Mouse (Mus musculus) limb, embryonic 11.5 days (tissue): ENCODE measurements around the gene Fam155a. TPM values are rescaled to one million over a fixed set of nuclear protein-coding genes. Genes with fewer than 3 reads are reported as not detected.

ENCODE experiments used
- ATAC-seq: fragments of 200-750 bp; cut with Nextera tagmentation; 2 replicates; pipeline ENCODE4 v1.8.0; 2017; ENCODE audit warnings: low read depth; ENCODE audit not compliant: insufficient number of reproducible peaks, low FRiP score, low TSS enrichment
- DNase-seq: peaks from one replicate; pipeline ENCODE4 v3.0.0-alpha.2; 2015; ENCODE audit warnings: low spot score
- H3K27ac ChIP-seq: fragments of 300-500 bp; sonication (generic); replicated peaks from 2 replicates; pipeline ENCODE4 v1.5.1; 2014; ENCODE audit warnings: low read depth, mild to moderate bottlenecking, low read length
- H3K27me3 ChIP-seq: fragments of 300-500 bp; sonication (generic); 2 replicates; pipeline ENCODE4 v1.6.1; 2014; ENCODE audit warnings: mild to moderate bottlenecking, low read length, mixed read lengths; ENCODE audit not compliant: control insufficient read depth, insufficient read depth
- H3K36me3 ChIP-seq: fragments of 300-500 bp; sonication (generic); 2 replicates; pipeline ENCODE4 v1.6.1; 2014; ENCODE audit warnings: mild to moderate bottlenecking, low read length, moderate library complexity, mixed read lengths; ENCODE audit not compliant: control insufficient read depth, insufficient read depth
- H3K4me1 ChIP-seq: fragments of 300-500 bp; sonication (generic); 2 replicates; pipeline ENCODE4 v1.6.1; 2014; ENCODE audit warnings: low read length, mixed read lengths; ENCODE audit not compliant: control insufficient read depth, insufficient read depth
- H3K4me2 ChIP-seq: fragments of 300-500 bp; sonication (generic); 2 replicates; pipeline ENCODE4 v1.6.1; 2014; ENCODE audit warnings: low read depth, mild to moderate bottlenecking, moderate library complexity; ENCODE audit not compliant: severe bottlenecking
- H3K4me3 ChIP-seq: fragments of 300-500 bp; sonication (generic); 2 replicates; pipeline ENCODE4 v1.5.1; 2014; ENCODE audit warnings: low read depth, low read length
- H3K9ac ChIP-seq: fragments of 300-500 bp; sonication (generic); 2 replicates; pipeline ENCODE4 v1.6.1; 2014; ENCODE audit warnings: mild to moderate bottlenecking, low read length
- H3K9me3 ChIP-seq: fragments of 300-500 bp; sonication (generic); 2 replicates; pipeline ENCODE4 v1.6.1; 2016; ENCODE audit warnings: low read length; ENCODE audit not compliant: control insufficient read depth
- WGBS: fragments of 180-500 bp; shearing (Covaris S2); extraction: QIAGEN DNeasy Blood & Tissue Kit; methylation state at CpG from one replicate; pipeline ENCODE4 v1.1.7; 2014; 5-methylcytosine and 5-hydroxymethylcytosine counted together
- polyA plus RNA-seq: library from polyadenylated mRNA; unstranded; fragments of >200 nt; fragmentation: Nextera tagmentation; extraction: Ambion mirVana; gene quantifications from 2 replicates; pipeline ENCODE4 v1.2.1, GENCODE M21; 2014

The Fam155a gene
- polyA plus RNA-seq, 1 experiment from 2014 or later: 0.15 TPM

GRCm38 (mm10) chr8:9185200-9185599 lies 585.8 kb downstream of the Fam155a start:
- H3K4me3 ChIP-seq: no peak overlapping the region
- no peaks in the 10 kb centered on the region for H3K4me1 ChIP-seq
- no peak overlapping the region for H3K27ac ChIP-seq
- WGBS: 72% methylated on average over 2 of the region's 2 CpGs
- no peaks in the 10 kb centered on the region for H3K27me3 ChIP-seq
- no peak overlapping the region for H3K9ac ChIP-seq
- ATAC-seq (no peak), DNase-seq (no peak)
- H3K4me2 ChIP-seq: no peak overlapping the region
- no peaks in the 10 kb centered on the region for H3K9me3 ChIP-seq
- no peaks in the 10 kb centered on the region for H3K36me3 ChIP-seq

DNA sequence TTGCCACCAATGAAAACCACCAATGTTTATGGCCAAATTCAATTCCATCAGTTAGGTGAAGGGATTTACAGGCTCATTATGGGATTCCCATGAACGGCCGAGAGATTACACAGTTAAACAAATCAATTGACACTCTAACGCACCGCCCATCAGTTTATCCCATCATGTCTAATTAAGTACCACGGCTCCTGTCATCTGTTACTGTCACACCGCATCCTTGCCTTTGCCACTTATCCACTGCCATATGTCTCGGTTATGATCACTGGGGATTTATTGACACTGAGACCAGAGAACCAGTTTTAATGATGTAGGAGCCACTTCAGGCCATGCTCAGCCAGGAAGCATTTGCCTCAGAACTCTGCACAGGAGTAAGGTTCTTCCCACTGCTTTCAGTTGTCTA lies 588.5 kb downstream of the Fam155a start:
- no peak overlapping the region for H3K4me3 ChIP-seq
- no peaks in the 10 kb centered on the region for H3K36me3 ChIP-seq
- 75% methylated on average over 7 of the region's 7 CpGs for WGBS

GRCm38 (mm10) chr8:9180686-9181315 lies 590.2 kb downstream of the Fam155a start:
- ATAC-seq (no peak), DNase-seq (no peak)
- H3K9ac ChIP-seq: no peak overlapping the region
- H3K4me3 ChIP-seq: no peak overlapping the region
- WGBS: 79% methylated on average over 17 of the region's 17 CpGs
- H3K27ac ChIP-seq: no peak overlapping the region
- no peaks in the 10 kb centered on the region for H3K27me3 ChIP-seq
- H3K4me1 ChIP-seq: no peaks in the 10 kb centered on the region
- no peaks in the 10 kb centered on the region for H3K9me3 ChIP-seq
- H3K4me2 ChIP-seq: no peak overlapping the region
- H3K36me3 ChIP-seq: no peaks in the 10 kb centered on the region

More for the DNA sequence above, 588.5 kb downstream of the Fam155a start:
- ATAC-seq: no peak
- H3K27ac ChIP-seq: no peak overlapping the region
- H3K9ac ChIP-seq: no peak overlapping the region
- H3K4me1 ChIP-seq: no peaks in the 10 kb centered on the region
- H3K27me3 ChIP-seq: no peaks in the 10 kb centered on the region
- no peak overlapping the region for H3K4me2 ChIP-seq
- H3K9me3 ChIP-seq: no peaks in the 10 kb centered on the region
- DNase-seq: no peak

DNA sequence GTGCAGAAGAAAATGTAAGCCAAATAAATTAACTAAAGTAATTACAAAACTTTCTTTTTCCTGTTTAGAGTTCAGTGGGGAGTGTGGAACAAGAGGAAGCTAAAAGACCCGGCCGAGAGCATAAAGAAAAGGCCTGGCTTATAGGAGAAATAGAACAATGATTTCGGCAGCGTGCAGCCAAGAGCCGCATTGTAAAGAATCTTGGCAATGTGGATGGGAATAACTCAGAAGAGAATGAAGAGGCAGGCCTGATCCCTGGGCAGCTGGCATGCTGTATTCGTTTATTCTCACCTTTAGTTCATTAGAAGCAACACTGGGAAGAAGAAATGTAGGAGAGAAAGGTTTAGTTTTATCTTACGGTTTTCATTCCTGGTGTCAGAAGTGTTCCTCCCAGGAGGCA lies 594.0 kb downstream of the Fam155a start:
- no peak overlapping the region for H3K4me2 ChIP-seq
- H3K9me3 ChIP-seq: no peaks in the 10 kb centered on the region
- H3K4me1 ChIP-seq: no peaks in the 10 kb centered on the region
- H3K27me3 ChIP-seq: no peaks in the 10 kb centered on the region
- H3K27ac ChIP-seq: no peak overlapping the region
- no peak overlapping the region for H3K4me3 ChIP-seq
- H3K36me3 ChIP-seq: no peaks in the 10 kb centered on the region
- 81% methylated on average over 7 of the region's 7 CpGs for WGBS
- no peak overlapping the region for H3K9ac ChIP-seq
- no peak for ATAC-seq
- no peak for DNase-seq

GRCm38 (mm10) chr8:9174865-9175565 lies 595.9 kb downstream of the Fam155a start:
- no peaks in the 10 kb centered on the region for H3K27me3 ChIP-seq
- no peak overlapping the region for H3K9ac ChIP-seq
- no peak overlapping the region for H3K4me2 ChIP-seq
- no peaks in the 10 kb centered on the region for H3K4me1 ChIP-seq
- H3K27ac ChIP-seq: no peak overlapping the region
- no peaks in the 10 kb centered on the region for H3K9me3 ChIP-seq
- H3K4me3 ChIP-seq: no peak overlapping the region
- DNase-seq (peak; percentile 82), ATAC-seq (no peak)
- H3K36me3 ChIP-seq: no peaks in the 10 kb centered on the region
- WGBS: 31% methylated on average over 9 of the region's 9 CpGs

DNA sequence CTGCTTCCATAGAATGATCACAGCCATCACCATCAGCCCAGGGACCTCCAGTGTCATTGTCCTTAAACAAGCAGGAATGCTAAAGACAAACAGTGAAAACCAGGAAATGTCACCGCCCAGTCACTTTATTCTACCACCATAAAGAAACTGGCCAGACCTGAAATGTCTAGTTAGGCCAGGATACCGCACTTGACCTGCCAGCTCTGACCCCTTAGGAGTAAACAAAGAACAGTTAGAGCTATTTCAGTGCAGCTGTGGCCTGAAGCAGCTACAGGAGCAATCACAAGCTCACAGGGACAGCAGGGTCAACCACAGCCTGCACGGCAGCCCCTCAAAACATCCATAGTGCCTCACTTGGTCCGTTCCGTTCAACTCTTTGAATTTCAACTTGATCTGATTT lies 599.1 kb downstream of the Fam155a start:
- ATAC-seq (no peak), DNase-seq (no peak)
- H3K36me3 ChIP-seq: no peaks in the 10 kb centered on the region
- H3K4me2 ChIP-seq: no peak overlapping the region
- WGBS: 78% methylated on average over 5 of the region's 5 CpGs
- H3K9me3 ChIP-seq: no peaks in the 10 kb centered on the region
- no peaks in the 10 kb centered on the region for H3K27me3 ChIP-seq
- H3K4me3 ChIP-seq: no peak overlapping the region
- H3K9ac ChIP-seq: no peak overlapping the region
- no peak overlapping the region for H3K27ac ChIP-seq
- no peaks in the 10 kb centered on the region for H3K4me1 ChIP-seq

GRCm38 (mm10) chr8:9167995-9168394 lies 603.0 kb downstream of the Fam155a start:
- 82% methylated on average over 10 of the region's 10 CpGs for WGBS
- DNase-seq: no peak

GRCm38 (mm10) chr8:9161606-9162005 lies 609.4 kb downstream of the Fam155a start:
- no peak overlapping the region for H3K27ac ChIP-seq
- ATAC-seq (no peak), DNase-seq (no peak)
- no peaks in the 10 kb centered on the region for H3K4me1 ChIP-seq
- no peak overlapping the region for H3K9ac ChIP-seq
- no peak overlapping the region for H3K4me2 ChIP-seq
- H3K4me3 ChIP-seq: no peak overlapping the region
- H3K27me3 ChIP-seq: no peaks in the 10 kb centered on the region
- WGBS: 76% methylated on average over 4 of the region's 4 CpGs
- H3K9me3 ChIP-seq: no peaks in the 10 kb centered on the region
- H3K36me3 ChIP-seq: no peaks in the 10 kb centered on the region

More at GRCm38 (mm10) chr8:9167995-9168394, 603.0 kb downstream of the Fam155a start:
- no peak overlapping the region for H3K9ac ChIP-seq
- H3K4me2 ChIP-seq: no peak overlapping the region
- H3K4me3 ChIP-seq: no peak overlapping the region
- H3K4me1 ChIP-seq: no peaks in the 10 kb centered on the region
- no peaks in the 10 kb centered on the region for H3K27me3 ChIP-seq
- no peak for ATAC-seq
- H3K27ac ChIP-seq: no peak overlapping the region
- H3K9me3 ChIP-seq: no peaks in the 10 kb centered on the region
- H3K36me3 ChIP-seq: no peaks in the 10 kb centered on the region
